Mouse (Mus musculus): Measurements from ENCODE around the gene Slc29a2.

DNA sequence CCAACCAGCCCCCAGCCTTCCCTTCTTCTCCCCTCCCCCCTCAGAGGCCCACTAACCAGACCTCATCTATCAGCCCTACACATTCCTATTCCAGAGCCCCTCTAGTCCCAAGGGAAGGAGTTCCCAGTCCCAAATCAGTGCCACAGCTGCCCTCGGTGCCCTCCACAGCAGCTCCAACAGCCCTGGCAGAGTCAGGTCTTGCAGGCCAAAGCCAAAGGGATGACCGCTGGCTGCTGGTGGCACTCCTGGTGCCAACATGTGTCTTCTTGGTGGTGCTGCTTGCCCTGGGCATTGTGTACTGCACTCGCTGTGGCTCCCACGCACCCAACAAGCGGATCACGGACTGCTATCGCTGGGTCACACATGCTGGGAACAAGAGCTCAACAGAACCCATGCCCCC lies 46.3 kb downstream of the Slc29a2 start:
- TF ChIP-seq CTCF (IDR thresholded peaks at IDR 0.05; ENCODE audit: low read depth) (no peak), EP300 (IDR thresholded peaks at IDR 0.05; ENCODE audit: low read depth) (no peak)
